Mouse (Mus musculus): ENCODE measurements around the gene Olfr49.

DNA sequence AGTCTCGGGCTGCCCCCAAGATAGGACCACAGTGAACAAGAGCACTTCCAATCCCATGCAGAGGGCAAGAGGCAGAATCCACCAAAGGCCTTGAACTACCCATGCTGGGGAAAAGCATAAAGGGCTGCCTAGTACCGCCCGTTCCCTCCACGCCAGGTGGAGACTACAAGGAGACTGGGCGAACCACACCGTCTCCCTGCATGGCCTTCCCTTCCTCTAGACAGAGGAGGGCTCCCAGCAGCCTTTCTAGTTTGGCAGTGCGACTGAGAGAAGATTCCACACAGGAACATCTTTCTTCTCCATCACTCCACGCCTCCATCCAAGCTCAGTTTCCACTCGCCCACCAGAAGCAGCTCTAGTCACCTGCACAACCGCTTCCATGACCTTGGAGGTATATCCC lies 16.8 kb downstream of the Olfr49 start:
- TF ChIP-seq CTCF (IDR thresholded peaks at IDR 0.05; ENCODE audit: control insufficient read depth, insufficient read depth, low read length) (no peak), POLR2A (IDR thresholded peaks at IDR 0.05; ENCODE audit: borderline replicate concordance, control insufficient read depth, low read depth, low read length) (no peak)
